Mouse (Mus musculus): ENCODE results near the gene Eif1ad. TPM values are rescaled to one million over a fixed set of nuclear protein-coding genes. Genes with fewer than 3 reads are reported as not detected.

Eif1ad gene
- polyA plus RNA-seq, 1 experiment from 2014 or later: 36.7 TPM

- CTCF ChIA-PET: no interaction called here
- no peaks in the 10 kb centered on the region for H3K27me3 ChIP-seq
- in situ Hi-C loops (cut with MboI; ENCODE audit: low pct_unique_long_range_greater_than_20kb): no loop called here
- DNase-seq (ENCODE audit: low read depth, low spot score) (no peak), ATAC-seq (no peak)
- POLR2A ChIA-PET: no interaction called here
- TF ChIP-seq CTCF (IDR thresholded peaks at IDR 0.05): no peak
Measured at GRCm38 (mm10) chr19:5413840-5414239, 47.3 kb downstream of the Eif1ad start.

- no peaks in the 10 kb centered on the region for H3K27me3 ChIP-seq
- TF ChIP-seq CTCF (IDR thresholded peaks at IDR 0.05): no peak
- DNase-seq (ENCODE audit: low read depth, low spot score): no peak
- in situ Hi-C loops (cut with MboI; ENCODE audit: low pct_unique_long_range_greater_than_20kb): no loop called here
- CTCF ChIA-PET: no interaction called here
- POLR2A ChIA-PET: no interaction called here
- no peak for ATAC-seq
Measured at GRCm38 (mm10) chr19:5414534-5414957, 48.0 kb downstream of the Eif1ad start.

GRCm38 (mm10) chr19:5418750-5419466 is 52.4 kb downstream of the Eif1ad start:
- in situ Hi-C loops (cut with MboI; ENCODE audit: low pct_unique_long_range_greater_than_20kb): no loop called here

GRCm38 (mm10) chr19:5419630-5420029 is 53.1 kb downstream of the Eif1ad start:
- no peak for TF ChIP-seq CTCF (IDR thresholded peaks at IDR 0.05)
- in situ Hi-C loops (cut with MboI; ENCODE audit: low pct_unique_long_range_greater_than_20kb): no loop called here
- H3K27me3 ChIP-seq: no peaks in the 10 kb centered on the region
- ATAC-seq (no peak), DNase-seq (ENCODE audit: low read depth, low spot score) (no peak)
- ChIA-PET POLR2A (no interaction called here), CTCF (interaction anchor here (1.0 to 1.3 kb wide), 2 partner anchors 11 to 12 kb away, joined by 3 to 6 read pairs; no protein-coding TSS in a partner anchor)

More at GRCm38 (mm10) chr19:5418750-5419466, 52.4 kb downstream of the Eif1ad start:
- no peak for DNase-seq (ENCODE audit: low read depth, low spot score)
- ChIA-PET POLR2A (interaction anchor here (0.6 kb wide), 1 partner anchor 537 kb away, joined by 6 read pairs; no protein-coding TSS in a partner anchor), CTCF (interaction anchor here (1.0 to 1.3 kb wide), 2 partner anchors 10 to 12 kb away, joined by 3 to 6 read pairs; no protein-coding TSS in a partner anchor)
- TF ChIP-seq CTCF (IDR thresholded peaks at IDR 0.05): no peak
- ATAC-seq: no peak
- no peaks in the 10 kb centered on the region for H3K27me3 ChIP-seq

GRCm38 (mm10) chr19:5420579-5420978 is 54.0 kb downstream of the Eif1ad start:
- no peak for TF ChIP-seq CTCF (IDR thresholded peaks at IDR 0.05)
- POLR2A ChIA-PET: no interaction called here
- in situ Hi-C loops (cut with MboI; ENCODE audit: low pct_unique_long_range_greater_than_20kb): no loop called here

More at GRCm38 (mm10) chr19:5420579-5420978, 54.0 kb downstream of the Eif1ad start:
- no peak for ATAC-seq
- CTCF ChIA-PET: no interaction called here
- H3K27me3 ChIP-seq: no peaks in the 10 kb centered on the region
- DNase-seq (ENCODE audit: low read depth, low spot score): no peak

Other genes starting within 250 kb of the Eif1ad start
- 84.0 TPM for gene Klc2, start 248.2 kb upstream of the Eif1ad start, polyA plus RNA-seq (2021)
- gene Pacs1, start 93.6 kb upstream of the Eif1ad start, polyA plus RNA-seq (2021): 23.8 TPM
- 255 TPM for gene Sf3b2, start 71.3 kb upstream of the Eif1ad start, polyA plus RNA-seq (2021)
- not detected for gene Gal3st3, start 68.4 kb upstream of the Eif1ad start, polyA plus RNA-seq (2021)
- not detected for gene Catsper1, start 31.0 kb upstream of the Eif1ad start, polyA plus RNA-seq (2021)
- 1.1 TPM for gene Cst6, start 17.2 kb upstream of the Eif1ad start, polyA plus RNA-seq (2021)
- 211 TPM for gene Banf1, start 427 bp downstream of the Eif1ad start, polyA plus RNA-seq (2021)
- 75.3 TPM for gene Sart1, start 22.0 kb downstream of the Eif1ad start, polyA plus RNA-seq (2021)
- gene Tsga10ip, start 35.8 kb downstream of the Eif1ad start, polyA plus RNA-seq (2021): 0.13 TPM
- 251 TPM for gene Drap1, start 58.2 kb downstream of the Eif1ad start, polyA plus RNA-seq (2021)
- gene AI837181, start 58.4 kb downstream of the Eif1ad start, polyA plus RNA-seq (2021): 58.5 TPM
- 2.1 TPM for gene Fosl1, start 80.8 kb downstream of the Eif1ad start, polyA plus RNA-seq (2021)
- 16.8 TPM for gene Ccdc85b, start 91.2 kb downstream of the Eif1ad start, polyA plus RNA-seq (2021)
- 92.2 TPM for gene Fibp, start 93.9 kb downstream of the Eif1ad start, polyA plus RNA-seq (2021)
- 0.42 TPM for gene Ctsw, start 101.8 kb downstream of the Eif1ad start, polyA plus RNA-seq (2021)
- 451 TPM for gene Efemp2, start 107.2 kb downstream of the Eif1ad start, polyA plus RNA-seq (2021)
- gene Mus81, start 121.7 kb downstream of the Eif1ad start, polyA plus RNA-seq (2021): 37.0 TPM
- gene Cfl1, start 123.7 kb downstream of the Eif1ad start, polyA plus RNA-seq (2021): 1,610 TPM
- 1.6 TPM for gene 1700020D05Rik, start 137.0 kb downstream of the Eif1ad start, polyA plus RNA-seq (2021)
- gene Snx32, start 143.8 kb downstream of the Eif1ad start, polyA plus RNA-seq (2021): 30.0 TPM
- gene Ovol1, start 193.9 kb downstream of the Eif1ad start, polyA plus RNA-seq (2021): 0.08 TPM
- gene Ap5b1, start 201.3 kb downstream of the Eif1ad start, polyA plus RNA-seq (2021): 8.3 TPM
- 79.1 TPM for gene Rnaseh2c, start 235.1 kb downstream of the Eif1ad start, polyA plus RNA-seq (2021)
- 56.5 TPM for gene Kat5, start 243.5 kb downstream of the Eif1ad start, polyA plus RNA-seq (2021)

Measured in Patski (cell line).